Mouse (Mus musculus): Measurements from ENCODE around the gene Dclre1c.
A peak's percentile ranks its signal among the peaks of the same experiment; 100 is the strongest.
"Not testable (repeated sequence)": the region's sequence is repeated elsewhere in the genome, so short reads cannot be mapped to it uniquely, and the experiment has no call there.

The Dclre1c gene

GRCm38 (mm10) chr2:3423841-3424578 is at the start of gene Dclre1c:
Gene Dclre1c, plus strand, starts transcription at chr2:3424131.
- peak; percentile 94 for DNase-seq (ENCODE audit: low read depth, low spot score)

- no peak for DNase-seq (ENCODE audit: low read depth, low spot score)
Observed at GRCm38 (mm10) chr2:3387105-3387860, 36.6 kb upstream of the Dclre1c start.

- no peak for DNase-seq (ENCODE audit: low read depth, low spot score)
Observed at GRCm38 (mm10) chr2:3391945-3392344, 32.0 kb upstream of the Dclre1c start.

GRCm38 (mm10) chr2:3397110-3397509 is 26.8 kb upstream of the Dclre1c start, which contains the start of gene Olah:
Gene Olah, minus strand, starts transcription at chr2:3397210.
- DNase-seq (ENCODE audit: low read depth, low spot score) = not testable (repeated sequence)

GRCm38 (mm10) chr2:3405981-3406380 is 17.9 kb upstream of the Dclre1c start:
- no peak for DNase-seq (ENCODE audit: low read depth, low spot score)

GRCm38 (mm10) chr2:3407756-3408155 is 16.2 kb upstream of the Dclre1c start:
- DNase-seq (ENCODE audit: low read depth, low spot score) = no peak

GRCm38 (mm10) chr2:3414241-3414640 is 9.7 kb upstream of the Dclre1c start:
- DNase-seq (ENCODE audit: low read depth, low spot score) = peak; percentile 72

GRCm38 (mm10) chr2:3415676-3416075 is 8.3 kb upstream of the Dclre1c start:
- DNase-seq (ENCODE audit: low read depth, low spot score) = no peak

GRCm38 (mm10) chr2:3418883-3419431 is 5.0 kb upstream of the Dclre1c start:
- DNase-seq (ENCODE audit: low read depth, low spot score) = peak; percentile 96

GRCm38 (mm10) chr2:3420157-3420556 is 3.8 kb upstream of the Dclre1c start:
- no peak for DNase-seq (ENCODE audit: low read depth, low spot score)

GRCm38 (mm10) chr2:3422548-3422947 is 1.4 kb upstream of the Dclre1c start, which contains the start of gene Meig1:
Gene Meig1, minus strand, starts transcription at chr2:3422648.
- DNase-seq (ENCODE audit: low read depth, low spot score) = no peak

GRCm38 (mm10) chr2:3424579-3424910 is 614 bp downstream of the Dclre1c start:
- DNase-seq (ENCODE audit: low read depth, low spot score) = peak; percentile 40

- DNase-seq (ENCODE audit: low read depth, low spot score) = no peak
Observed at GRCm38 (mm10) chr2:3430956-3431355, 7.0 kb downstream of the Dclre1c start.

GRCm38 (mm10) chr2:3435369-3436061 is 11.6 kb downstream of the Dclre1c start:
- DNase-seq (ENCODE audit: low read depth, low spot score) = no peak

GRCm38 (mm10) chr2:3437956-3438355 is 14.0 kb downstream of the Dclre1c start:
- DNase-seq (ENCODE audit: low read depth, low spot score) = no peak

GRCm38 (mm10) chr2:3444206-3444605 is 20.3 kb downstream of the Dclre1c start:
- no peak for DNase-seq (ENCODE audit: low read depth, low spot score)

- no peak for DNase-seq (ENCODE audit: low read depth, low spot score)
Observed at GRCm38 (mm10) chr2:3445984-3446383, 22.1 kb downstream of the Dclre1c start.

GRCm38 (mm10) chr2:3449431-3449830 is 25.5 kb downstream of the Dclre1c start:
- no peak for DNase-seq (ENCODE audit: low read depth, low spot score)

- DNase-seq (ENCODE audit: low read depth, low spot score) = no peak
Observed at GRCm38 (mm10) chr2:3453096-3453495, 29.2 kb downstream of the Dclre1c start.

GRCm38 (mm10) chr2:3456590-3456989 is 32.7 kb downstream of the Dclre1c start:
- peak; percentile 7 for DNase-seq (ENCODE audit: low read depth, low spot score)

GRCm38 (mm10) chr2:3473891-3474290 is 50.0 kb downstream of the Dclre1c start:
- peak; percentile 50 for DNase-seq (ENCODE audit: low read depth, low spot score)

- DNase-seq (ENCODE audit: low read depth, low spot score) = peak; percentile 82
Observed at GRCm38 (mm10) chr2:3474361-3474805, 50.5 kb downstream of the Dclre1c start.
